16 mouse cellular contexts compared by ENCODE assay signal in the genomic region with DNA sequence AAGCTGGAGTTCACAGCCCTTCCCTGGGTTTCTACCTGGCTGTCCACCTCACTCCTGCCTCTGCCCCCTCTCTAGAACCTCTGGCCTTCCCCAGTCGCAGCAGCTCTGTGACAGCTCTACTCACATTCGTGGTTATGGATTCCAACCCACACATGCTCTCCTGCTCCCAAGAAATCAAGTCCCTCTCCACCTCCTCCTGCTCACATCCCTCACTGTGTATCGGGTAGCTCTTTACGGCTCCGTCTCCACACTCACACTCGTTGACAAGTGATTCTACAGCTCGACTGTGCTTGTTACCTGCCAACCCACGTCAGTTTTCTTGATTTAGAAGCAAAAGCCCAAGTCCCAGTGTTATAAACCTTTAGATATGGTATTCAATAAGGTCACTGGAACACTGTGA.
"Had no signal": no experiment of that assay in that cellular context is flagged by ENCODE, and none has a peak within 500 bp of the region (broad histone marks: within the 10 kb centered on the region; RNA-seq: fewer than 3 reads in every experiment).

No protein-coding gene starts in this region.

- ATAC-seq: hindbrain, embryonic 16.5 days; inflammation-experienced regulatory T-cells, adult 6 months; intestine, embryonic 15.5 days; intestine, postnatal 0 days; liver, embryonic 12.5 days had no signal

- DNase-seq: gastrocnemius, adult 2 months; gastrocnemius, postnatal 10 days; gastrocnemius, postnatal 25 days; heart, adult 2 months; heart, postnatal 10 days; heart, postnatal 4 days; kidney, adult 18-20 months; kidney, adult 8-10 months; kidney, postnatal 10 days; kidney, postnatal 25 days; kidney, postnatal 4 days had no signal
